Mouse (Mus musculus) heart, postnatal 0 days (tissue): ENCODE results near the gene Eif4a1.

Experiments used
- CTCF ChIP-seq: IDR thresholded peaks from 2 replicates; pipeline ENCODE4 v1.5.1; 2016; ENCODE audit warnings: antibody characterized with exemption, control low read depth, low read depth
- EP300 ChIP-seq: IDR thresholded peaks from 2 replicates; pipeline ENCODE4 v1.6.1; 2016; ENCODE audit warnings: antibody characterized with exemption, low read depth

- TF ChIP-seq CTCF (no peak), EP300 (no peak)
Observed at GRCm38 (mm10) chr11:69684128-69684745, 12.0 kb upstream of the Eif4a1 start.
